Mouse (Mus musculus) embryo, embryonic 9.5 days (tissue): ENCODE measurements around the gene Olfr1360.

Experiments
- DNase-seq: peaks from one replicate; pipeline ENCODE4 v3.0.0-alpha.2; 2017; ENCODE audit errors: extremely low spot score

The Olfr1360 gene

GRCm38 (mm10) chr13:21663286-21663685 is 13.9 kb downstream of the Olfr1360 start, which contains the start of gene Olfr1361:
TSS of gene Olfr1361 (minus strand) at chr13:21663386.
- DNase-seq: no peak

DNA sequence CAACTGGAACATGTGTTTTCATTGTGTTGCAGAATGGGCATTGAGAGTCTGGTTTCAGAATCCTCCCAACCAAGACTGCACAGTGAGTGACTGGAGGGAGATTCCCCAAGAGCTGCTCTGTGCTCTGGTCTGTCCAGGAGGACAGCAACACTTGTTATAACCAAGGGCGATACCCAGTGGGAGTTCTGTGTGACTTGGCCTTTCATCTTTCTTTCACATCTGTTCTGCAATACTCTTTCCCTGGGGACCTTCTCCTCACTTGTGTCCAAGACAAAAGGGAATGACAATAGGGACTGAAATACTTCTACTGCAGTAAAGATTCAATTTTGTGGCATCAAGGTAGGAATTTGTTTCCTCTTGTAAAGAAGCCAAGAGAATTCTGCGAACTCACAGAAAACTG is 34.8 kb downstream of the Olfr1360 start, which contains the start of gene Olfr11:
Olfr11 (minus strand) TSS at position 101 of the 400 bp plus-strand sequence.
- no peak for DNase-seq
